Mouse (Mus musculus): ENCODE results near the gene Acbd3.

The Acbd3 gene

DNA sequence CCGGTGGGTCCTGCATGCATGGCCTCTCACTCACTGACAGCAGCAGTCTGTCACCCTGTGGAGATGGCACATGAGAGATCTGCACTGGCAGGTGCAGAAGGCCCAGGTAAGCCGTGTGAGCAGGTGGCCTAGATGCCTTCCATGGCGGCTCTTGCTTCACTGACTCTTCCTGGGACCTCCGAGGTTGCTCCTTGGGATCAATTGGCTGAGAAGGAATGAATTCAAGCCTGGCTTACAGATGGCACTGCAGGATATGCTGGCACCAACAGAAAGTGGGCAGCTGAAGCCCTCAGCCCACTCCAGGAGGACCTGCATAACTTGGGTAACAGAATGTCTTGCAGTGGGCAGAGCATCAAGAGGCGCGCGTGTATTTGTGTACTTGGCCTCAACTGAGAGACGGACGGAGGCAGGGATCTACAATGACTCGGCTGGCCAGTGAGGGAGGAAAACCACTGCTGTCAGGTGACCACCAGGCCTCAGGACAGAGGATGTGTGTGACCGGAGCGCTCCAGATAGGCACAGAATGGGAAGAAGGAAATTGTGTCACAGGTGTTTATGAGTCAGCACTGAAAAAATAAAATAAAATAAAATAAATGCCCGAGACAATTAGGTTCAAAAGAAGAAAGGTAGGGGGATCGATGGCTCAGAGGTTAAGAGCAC lies 66.1 kb downstream of the Acbd3 start:
- DNase-seq = no peak

DNA sequence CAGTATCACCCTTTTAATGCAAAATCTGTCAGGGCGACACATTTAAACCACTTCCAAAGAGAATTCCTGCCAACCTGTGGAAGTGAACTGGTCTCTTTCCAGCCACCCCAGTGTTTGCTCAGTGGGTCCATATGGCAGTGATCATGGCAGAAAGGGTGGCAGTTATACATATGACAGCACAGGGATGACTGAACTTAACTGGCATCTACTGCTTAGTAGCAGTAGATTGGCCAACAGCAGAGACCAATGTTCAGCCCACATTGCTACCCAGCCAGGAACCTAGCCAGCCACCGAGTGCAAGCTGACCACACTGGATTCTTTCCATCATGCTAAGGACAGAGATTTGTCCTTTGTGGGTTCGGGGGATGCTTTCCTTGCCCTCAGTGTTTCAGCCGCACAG lies 67.0 kb downstream of the Acbd3 start:
- DNase-seq = no peak

DNA sequence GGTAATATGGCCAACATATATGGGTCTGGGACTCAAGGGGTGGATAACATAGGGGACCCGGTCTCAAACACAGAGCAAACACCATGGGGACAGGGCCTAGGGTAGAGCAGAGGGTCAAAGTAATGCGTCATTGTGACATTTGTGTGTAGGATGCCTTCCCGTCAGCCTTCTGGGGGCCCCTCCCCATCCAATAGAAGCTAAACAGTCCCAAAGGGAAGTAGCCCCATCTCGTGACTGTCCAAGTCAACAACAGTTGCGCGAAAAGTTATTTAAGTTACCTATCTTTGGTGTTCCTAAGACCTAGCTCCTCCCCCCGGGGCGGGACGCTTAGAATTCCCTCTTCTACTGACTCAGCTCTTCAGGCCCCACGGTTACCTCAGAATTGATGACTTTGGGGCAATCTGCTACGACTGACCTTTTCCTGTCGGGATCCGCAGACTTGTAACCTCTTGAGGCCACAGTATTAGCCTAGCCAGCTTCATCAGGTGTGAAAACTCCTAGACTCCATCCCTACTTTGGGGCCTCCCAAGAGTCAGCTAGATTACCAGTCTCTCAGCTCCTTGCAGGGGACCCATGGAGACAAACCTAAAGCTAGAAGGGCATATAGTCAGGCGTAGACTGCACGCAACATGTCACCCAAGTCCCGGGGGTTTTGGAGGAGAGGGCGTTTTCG lies 67.7 kb downstream of the Acbd3 start:
- no peak for DNase-seq

DNA sequence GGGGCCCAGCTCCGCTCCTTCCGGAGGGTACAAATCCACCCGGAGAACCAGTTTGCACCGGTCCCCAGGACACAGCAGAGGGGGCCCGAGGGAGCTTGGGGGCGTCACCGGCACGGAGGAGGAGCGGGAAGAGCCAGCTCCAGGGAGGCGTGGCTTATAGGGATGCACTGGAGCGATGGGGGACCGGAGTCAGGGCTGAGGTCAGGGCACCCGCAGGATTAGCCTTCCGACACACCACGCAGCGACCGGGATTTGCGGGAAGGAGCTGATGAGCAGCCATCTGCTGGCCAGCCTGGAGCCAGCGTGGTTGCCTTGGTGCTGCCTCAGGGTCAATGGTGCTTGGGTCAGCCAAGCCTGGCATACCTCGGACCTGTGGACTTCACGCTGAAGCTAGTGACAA lies 68.3 kb downstream of the Acbd3 start:
- DNase-seq = peak; percentile 94

DNA sequence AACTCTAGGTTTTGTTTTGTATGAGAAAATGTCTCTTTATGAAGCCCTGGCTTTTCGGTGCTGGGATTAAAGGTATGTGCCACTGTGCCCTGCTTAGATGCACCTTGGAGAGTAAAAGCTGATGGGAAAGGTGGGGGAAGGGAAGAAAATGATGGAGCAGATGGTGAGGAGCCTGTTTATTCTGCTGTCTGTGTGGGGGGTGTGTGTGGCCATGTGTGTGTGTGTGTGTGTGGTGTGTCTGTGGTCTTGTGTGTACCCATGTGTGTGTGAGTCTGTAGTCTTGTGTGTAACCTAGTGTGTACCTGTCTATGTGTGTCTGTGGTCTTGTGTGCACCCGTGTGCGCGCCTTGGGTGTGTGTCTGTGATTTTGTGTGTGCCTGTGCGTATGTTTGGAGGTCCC lies 72.8 kb downstream of the Acbd3 start:
- no peak for DNase-seq

DNA sequence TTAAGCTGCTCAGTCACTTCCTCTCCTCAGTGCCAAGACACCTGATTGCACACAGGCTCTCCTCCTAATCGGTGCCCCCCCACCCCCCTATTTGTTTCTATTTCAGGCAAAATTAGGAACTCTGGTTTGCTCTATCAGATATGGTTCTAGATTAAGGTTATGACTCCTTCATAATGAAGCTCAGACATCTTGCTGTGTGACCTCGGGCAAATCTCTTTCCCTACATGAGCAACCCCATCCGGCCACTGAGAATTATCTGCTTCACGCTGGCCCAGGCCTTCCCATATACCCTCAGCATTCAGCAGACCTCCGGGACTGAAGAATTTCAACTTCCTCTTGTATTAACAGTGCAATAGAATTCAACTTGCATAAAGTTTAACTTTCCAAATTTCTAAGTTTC lies 73.4 kb downstream of the Acbd3 start:
- DNase-seq = no peak

DNA sequence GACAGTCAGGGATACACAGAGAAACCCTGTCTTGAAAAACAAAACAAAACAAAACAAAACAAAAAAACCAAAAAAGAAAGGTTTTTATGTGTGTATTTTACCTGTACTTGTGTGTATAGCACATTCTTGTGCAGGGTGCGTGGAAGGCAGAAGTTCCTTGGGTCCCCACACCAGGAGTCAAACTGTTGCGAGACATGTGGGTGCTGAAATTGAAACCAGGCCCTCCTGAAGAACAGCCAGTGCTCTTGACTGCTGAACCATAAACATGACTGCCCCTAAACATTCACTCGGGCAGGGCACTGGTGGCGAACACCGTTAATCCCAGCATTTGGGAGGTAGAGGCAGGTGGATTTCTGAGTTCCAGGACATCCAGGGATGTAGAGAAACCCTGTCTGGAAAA lies 74.2 kb downstream of the Acbd3 start:
- no peak for DNase-seq

DNA sequence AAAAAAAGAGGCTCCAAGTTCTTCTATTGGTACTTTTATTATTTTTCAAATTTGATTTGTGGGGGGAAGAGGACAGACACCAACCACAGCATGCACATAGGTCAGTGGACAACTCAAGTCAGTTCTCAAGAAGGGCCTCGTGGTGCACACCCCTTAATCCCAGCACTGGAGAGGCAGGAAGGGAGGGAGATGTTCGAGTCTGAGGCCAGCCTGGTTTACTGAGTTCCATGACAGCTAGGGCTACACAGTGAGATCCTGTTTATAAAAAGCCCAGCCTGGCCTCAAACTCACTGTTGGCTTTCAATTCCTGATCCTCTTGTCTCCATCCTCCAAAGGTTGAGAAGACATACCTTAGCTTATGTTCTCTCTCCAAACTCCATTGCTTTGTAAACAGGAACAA lies 75.0 kb downstream of the Acbd3 start:
- DNase-seq = no peak

DNA sequence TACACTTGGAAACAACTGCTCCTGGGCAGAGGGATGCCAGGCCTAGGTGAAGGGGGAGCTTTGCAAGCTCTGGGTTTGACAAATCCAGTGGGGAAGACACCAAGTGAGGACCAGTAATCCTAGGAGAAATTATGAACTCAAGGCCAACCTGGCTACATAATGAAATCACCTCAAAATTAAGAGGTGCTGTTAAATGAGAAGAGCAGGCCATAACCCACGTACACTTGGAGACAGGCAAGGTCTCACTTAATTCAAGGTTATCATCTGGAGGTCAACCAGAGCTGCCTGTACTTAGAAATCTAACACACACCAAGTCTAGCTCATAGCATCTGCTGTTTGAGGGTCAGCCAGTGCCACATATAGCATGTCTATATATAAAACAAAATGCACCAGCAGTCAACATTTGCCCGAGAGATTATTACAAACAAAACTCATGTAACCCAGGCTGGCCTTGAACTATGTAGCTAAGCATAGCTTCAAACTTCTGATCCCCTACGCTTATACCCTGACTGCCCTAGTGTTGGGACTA lies 75.7 kb downstream of the Acbd3 start:
- DNase-seq = no peak
